Mouse (Mus musculus): ENCODE data around the gene Aldh1l2.

The Aldh1l2 gene

GRCm38 (mm10) chr10:83457531-83457930 is 76.4 kb downstream of the Aldh1l2 start:
- no peak for DNase-seq (ENCODE audit: low spot score)

GRCm38 (mm10) chr10:83448582-83448981 is 85.4 kb downstream of the Aldh1l2 start:
- DNase-seq (ENCODE audit: low spot score) = no peak
